Mouse (Mus musculus) gastrocnemius, postnatal 36 days (tissue): Measurements from ENCODE around the gene Suz12. TPM values are rescaled to one million over a fixed set of nuclear protein-coding genes. Genes with fewer than 3 reads are reported as not detected.
"Not testable (repeated sequence)": the region's sequence is repeated elsewhere in the genome, so short reads cannot be mapped to it uniquely, and the experiment has no call there.

Experiments used
- DNase-seq, 2 experiments: peaks; one replicate each; pipeline ENCODE4 v3.0.0; 2022
- intact Hi-C: fragments of 180-260 bp; cut with DNase I; formaldehyde crosslinking; loops from one replicate; pipeline ENCODE4 v1.15.1; 2025
- long read RNA-seq, 2 experiments: library from polyadenylated mRNA; stranded (forward); transcript quantifications; one replicate each; pipeline ENCODE4 v2.0.0; 2021
- total RNA-seq, 2 experiments: library from RNA; stranded (reverse); gene quantifications; 2 replicates each; pipeline ENCODE4 v1.2.3; 2021

Suz12 gene
- 10 to 100 TPM; 14.2 to 20.6 TPM for total RNA-seq
- long read RNA-seq, experiment 1, full-length matches to known transcripts = 2 of 3 reads
- long read RNA-seq, experiment 1, partial matches to known transcripts = 0 of 3 reads
- long read RNA-seq, experiment 1, other reads (novel, unspliced or antisense) = 1 of 3 reads
- long read RNA-seq, experiment 2, full-length matches to known transcripts = 3 of 4 reads
- long read RNA-seq, experiment 2, partial matches to known transcripts = 0 of 4 reads
- long read RNA-seq, experiment 2, other reads (novel, unspliced or antisense) = 1 of 4 reads

DNA sequence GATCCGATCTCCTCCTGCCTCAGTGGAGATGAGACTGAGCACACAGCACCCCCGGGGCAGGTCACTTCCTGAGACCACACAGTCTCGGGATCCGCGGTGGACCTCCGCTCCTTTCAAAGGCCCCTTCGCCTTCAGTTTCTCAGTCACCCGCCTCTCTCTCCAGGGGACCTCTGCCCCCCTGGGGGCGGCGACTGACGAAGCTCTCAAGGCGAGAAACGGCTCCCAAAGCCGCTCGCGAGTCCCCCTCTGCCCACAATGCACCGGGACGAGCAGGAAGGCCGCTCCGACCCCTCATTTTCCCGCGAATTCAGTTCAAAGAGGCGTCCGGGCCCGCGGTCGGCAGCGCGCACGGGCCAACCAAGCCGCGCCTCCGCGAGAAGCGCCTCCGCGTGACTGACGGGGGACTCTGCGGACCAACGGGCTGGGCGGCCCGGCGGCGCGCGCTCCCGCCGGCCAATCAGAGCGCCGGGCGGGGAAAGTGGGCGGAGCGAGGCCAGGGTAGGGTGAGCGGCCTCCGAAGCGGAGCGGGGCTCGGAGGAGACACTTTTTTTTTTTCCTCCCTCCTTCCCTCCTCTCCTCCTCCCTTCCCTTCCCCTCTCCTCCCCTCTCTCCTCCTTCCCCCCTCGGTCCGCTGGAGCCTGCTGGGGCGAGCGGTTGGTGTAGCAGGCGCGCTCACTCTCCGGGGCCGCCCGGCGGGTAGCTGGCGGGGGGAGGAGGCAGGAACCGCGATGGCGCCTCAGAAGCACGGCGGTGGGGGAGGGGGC lies at the start of gene Suz12:
Suz12 (plus strand) TSS at position 515 of the 764 bp plus-strand sequence.
- peak; percentile 85 to 92 for DNase-seq
- intact Hi-C loops = no loop called here

DNA sequence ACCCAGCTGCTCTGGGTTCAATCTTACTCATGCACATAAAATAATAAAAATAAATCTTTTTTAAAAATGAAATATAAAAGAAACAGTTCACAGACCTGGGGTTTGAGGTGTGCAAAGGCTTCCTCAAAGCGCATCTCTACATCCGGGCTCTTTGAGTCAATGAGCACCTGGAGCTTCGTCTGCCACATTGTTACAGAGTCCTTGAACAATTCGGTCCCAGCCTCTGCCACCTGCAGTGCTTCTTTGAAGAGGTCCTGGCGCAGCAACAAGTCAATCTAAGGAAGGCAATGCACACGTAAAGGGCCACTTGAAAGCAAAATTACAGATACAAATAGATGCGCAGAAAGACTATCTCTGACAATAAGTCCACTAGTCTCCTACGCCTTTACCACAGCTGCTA lies 49.8 kb upstream of the Suz12 start:
- intact Hi-C loops = no loop called here
- DNase-seq = no peak

DNA sequence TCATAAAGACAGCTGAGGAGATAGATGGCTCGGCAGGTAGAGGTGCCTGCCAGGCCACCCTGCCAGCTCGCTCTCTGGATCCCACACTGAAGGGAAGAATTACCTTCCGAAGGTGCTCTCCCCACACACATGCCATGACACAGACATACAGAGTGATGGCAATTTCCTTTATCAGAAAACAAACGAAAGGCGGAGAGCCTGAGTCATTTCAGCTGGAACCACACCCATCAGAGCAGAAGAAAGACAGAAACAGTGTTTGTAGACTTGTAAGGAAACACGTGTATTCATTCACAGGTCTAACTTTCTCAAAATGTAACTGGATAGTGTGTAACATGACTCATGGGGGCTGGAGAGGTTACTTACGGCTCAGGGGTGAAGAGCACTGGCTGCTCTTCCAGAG lies 49.3 kb upstream of the Suz12 start:
- DNase-seq = no peak
- intact Hi-C loops = no loop called here

DNA sequence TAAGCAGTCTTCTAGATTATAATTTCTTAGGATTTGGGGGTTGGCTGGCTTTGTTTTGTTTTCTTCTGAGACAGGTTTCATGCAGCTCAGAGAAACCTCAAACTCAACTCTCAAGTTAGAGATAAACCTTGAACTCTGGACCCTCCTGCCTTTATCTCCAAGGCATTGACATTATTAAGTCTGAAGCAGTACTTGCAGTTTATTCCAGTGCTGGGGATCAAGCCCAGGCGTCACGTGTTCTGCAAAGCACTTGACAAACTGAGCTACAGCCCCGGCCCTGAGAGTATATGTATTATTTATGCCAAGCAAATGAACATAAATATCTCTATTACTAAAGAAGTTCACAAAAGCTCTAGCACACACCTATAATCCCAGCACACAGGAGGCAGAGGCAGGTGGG lies 45.6 kb upstream of the Suz12 start:
- no peak for DNase-seq
- intact Hi-C loops = no loop called here

DNA sequence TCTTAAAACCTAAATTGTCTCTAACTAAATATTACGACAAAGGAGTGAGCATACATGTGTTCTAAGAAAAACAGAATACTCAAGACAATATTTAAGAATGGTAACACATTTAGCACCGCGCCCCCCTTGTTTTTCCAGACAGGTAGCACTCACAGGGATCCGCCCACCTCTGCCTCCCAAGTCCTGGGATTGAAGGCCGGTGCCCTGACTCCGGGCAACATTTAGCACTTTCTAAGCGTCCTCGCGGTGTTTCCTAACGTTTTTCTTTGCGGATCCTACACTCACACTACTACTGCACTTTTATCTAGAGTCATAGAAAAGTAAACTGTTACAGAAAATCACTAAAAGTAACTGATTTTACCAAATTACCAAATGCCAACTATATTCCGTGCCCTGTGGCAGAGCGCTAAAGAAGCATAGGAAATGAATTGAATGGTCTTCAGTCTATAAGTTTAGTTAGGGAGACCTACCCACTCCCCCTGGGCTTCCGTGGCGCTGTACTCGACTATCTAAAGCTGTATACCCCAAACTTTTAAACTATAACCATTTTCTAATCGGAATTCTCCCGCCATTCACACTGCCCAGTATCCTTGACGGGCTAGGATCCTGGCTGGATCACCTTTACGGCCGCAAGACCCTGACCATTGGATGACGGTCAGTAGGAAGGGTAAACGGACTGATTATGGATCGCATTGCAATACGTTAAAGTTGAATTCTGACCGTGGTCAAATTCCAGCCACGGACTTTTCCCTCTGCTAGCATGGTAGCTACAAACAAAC lies 31.4 kb upstream of the Suz12 start:
- intact Hi-C loops = loop anchor here (5.0 kb wide), 2 partner anchors 254 to 274 kb away; no protein-coding TSS in a partner anchor
- DNase-seq = no peak

DNA sequence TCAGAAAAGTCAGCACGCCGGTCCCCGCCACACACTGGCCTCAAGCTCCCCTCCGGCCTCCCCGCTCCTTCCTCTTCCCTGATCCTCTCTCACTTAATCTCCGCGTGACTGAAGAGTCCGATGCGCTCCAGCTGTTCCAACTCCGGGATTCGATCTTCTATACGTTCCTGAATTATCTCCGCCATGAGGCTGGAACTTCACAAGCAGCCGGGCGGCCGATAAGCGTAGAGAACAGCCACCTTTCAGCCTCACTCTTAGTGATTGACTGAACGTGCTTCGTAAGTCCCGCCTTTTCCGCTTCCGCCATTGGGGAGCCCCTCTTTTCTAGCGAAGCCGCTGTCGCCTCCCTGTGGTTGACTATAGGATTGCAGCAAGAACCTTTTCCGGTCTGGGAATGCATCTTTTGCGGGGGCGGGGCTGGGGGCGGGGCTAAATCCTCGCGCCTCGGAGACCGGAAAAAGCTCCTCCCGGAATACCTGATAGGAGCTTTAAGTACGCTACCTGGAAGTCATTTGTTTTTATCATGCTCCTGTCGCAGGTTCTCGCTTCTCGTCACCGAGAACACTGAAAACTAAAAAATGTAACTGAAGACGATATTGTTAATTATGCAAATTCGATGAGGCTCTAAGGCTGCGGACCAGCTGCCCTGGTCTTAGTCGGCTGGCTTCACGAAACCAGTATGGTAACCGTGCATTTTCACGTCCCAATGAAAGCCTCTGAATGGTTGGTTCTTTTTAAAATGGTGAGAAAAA lies 30.6 kb upstream of the Suz12 start, which contains the start of gene Utp6:
Utp6 (minus strand) TSS at position 266 of the 752 bp plus-strand sequence.
- intact Hi-C loops = loop anchor here (5.0 kb wide), 2 partner anchors 255 to 275 kb away; no protein-coding TSS in a partner anchor
- DNase-seq = peak; percentile 96 to 99

DNA sequence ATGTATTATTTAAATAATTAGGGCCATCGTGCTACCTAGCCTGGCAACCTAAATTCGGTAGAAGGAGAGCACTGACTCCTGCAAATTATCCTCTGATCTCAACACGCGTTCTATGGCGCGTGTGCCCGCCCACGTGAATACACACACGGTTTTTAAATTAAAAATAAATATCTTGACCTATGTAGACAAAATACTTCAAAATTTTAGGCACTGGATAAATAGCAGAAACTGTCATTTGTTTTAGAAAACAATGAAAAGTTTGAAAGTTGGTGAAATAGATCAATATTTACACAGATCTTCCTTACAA lies 30.1 kb upstream of the Suz12 start:
- intact Hi-C loops = loop anchor here (5.0 kb wide), 2 partner anchors 256 to 276 kb away; no protein-coding TSS in a partner anchor
- no peak for DNase-seq

DNA sequence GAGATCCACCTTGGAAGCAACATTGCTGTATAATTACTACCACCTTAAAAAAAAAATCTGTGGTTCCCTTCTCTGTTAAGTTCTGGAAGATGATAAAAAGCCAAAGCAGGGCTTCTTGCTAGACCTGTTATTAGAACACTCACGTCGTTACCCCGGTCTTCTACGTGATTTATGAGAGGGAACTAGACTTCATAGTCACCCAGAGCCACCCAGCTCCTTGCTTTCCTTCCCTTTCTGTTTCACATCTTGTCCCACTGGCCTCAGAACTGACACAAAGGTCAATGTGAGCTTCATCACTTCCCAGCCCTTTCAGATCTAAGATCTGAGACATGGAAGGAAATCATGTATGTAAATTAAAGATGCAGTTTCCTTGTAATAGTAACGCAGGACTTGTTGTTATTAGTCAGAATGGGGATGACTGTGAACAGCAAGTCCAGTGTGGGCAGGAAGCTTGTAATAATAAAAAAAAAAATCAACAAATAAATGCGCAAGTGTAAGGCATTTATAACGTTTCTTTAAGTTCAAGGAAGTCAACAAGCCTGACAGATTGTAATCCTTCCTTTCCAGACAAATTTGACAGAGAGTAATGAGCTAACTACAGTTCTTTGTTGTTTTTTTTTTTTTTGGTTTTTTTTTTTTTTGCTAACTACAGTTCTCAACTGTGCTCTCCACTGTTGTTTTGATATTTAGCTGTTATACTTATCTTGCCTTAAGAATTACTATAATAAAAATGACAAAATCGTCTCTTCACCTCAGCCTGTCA lies 29.5 kb upstream of the Suz12 start:
- intact Hi-C loops = loop anchor here (5.0 kb wide), 2 partner anchors 256 to 276 kb away; no protein-coding TSS in a partner anchor
- DNase-seq = no peak

DNA sequence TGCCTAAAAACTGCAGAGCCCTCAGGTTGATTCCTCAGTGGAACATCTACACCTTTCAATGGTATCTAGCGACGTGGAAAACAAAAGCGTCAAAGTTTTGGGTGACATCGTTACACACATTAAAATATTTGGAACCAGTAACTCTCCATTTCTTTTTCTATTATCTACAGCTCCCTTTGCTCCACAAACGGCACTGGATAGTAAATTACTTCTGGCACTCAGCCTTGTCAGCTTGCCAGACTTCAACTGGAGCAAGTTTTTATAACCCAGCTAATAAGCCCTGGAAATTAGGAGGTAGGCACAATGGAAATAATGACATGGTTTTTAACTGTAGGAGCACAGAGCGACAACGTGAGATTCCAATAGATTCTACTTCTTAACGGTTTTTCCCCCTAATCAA lies 27.0 kb upstream of the Suz12 start:
- intact Hi-C loops = no loop called here
- DNase-seq = peak in 1 of 2 experiments; percentile 7

DNA sequence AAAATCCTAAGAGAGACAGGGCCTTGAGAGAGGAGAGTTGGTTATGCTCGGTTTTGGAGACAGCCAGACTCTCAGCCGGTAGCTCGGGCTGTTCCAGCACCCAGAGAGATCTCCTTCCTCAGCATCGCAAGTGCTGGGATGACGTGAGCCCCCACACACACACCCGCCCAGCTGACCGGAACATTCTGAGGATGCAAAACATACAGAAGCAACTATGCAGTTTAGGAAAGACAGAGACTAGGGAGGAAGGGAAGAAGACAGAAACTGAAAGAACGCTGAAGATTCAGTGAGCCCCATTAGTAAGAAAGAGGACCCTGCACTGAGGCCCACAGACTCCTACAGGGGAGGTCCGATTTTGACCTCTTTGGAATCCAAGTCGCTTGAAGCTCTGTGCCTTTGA lies 25.2 kb upstream of the Suz12 start:
- DNase-seq = no peak
- intact Hi-C loops = no loop called here

DNA sequence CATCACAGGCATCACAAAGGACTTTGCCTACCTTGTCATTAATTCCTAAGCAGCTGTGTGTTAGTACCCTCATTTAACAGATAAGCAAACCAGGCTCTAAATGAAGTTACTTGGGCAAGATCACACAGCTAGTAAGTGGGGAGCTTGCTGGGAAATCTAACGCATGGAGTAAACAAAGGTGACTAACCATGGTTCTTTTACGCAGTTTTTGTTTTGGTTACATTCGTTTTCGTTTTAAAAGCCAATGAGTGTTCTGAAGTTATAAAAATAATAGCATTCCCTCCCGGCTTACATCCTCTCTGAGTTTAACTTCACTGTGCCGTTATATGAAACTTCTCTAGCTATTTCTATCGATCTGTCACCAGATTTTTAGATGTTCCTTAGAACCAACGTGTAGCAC lies 19.8 kb upstream of the Suz12 start:
- intact Hi-C loops = no loop called here
- DNase-seq = no peak

DNA sequence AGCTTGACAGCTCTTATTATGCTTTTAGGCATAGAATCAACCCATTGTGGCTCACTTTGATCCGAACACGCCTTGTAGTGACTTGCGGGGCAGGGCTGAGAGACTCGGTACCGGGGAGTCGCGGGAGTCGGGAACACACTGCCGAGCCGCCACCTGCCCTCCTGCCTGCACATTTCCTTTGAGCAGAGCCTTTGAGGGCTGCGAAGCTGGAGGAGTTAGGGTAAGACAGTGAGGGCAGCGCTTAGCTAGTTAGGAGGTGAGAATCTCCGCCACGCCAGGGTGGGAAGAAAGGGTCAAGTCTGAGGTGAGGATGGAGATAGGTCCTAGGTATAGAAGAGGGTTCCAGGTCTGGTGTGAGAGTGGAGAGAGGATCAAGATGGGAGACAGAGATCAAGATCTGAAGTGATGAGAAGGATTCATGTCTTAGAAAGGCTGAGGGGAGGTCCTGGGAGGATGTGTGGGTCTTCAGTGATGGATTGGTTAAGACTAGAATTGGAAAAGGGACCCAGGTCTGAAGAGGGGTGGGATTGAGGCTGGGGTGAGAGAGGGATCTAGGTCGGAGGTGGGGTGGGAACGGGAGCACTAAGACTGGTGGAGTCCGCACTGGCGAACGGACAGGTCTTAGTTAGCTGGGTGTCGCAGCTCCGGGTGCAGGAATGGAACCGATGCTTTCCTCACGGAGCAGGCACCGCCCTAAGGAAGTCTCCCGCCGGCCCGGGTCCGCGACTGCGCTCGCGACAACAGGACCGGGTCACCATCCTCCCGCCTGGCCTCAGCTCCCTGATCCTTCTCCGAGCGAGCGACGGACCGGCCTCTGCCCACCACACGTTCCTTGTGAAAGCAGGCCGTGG lies 19.1 kb upstream of the Suz12 start:
- peak in 1 of 2 experiments; percentile 17 for DNase-seq

DNA sequence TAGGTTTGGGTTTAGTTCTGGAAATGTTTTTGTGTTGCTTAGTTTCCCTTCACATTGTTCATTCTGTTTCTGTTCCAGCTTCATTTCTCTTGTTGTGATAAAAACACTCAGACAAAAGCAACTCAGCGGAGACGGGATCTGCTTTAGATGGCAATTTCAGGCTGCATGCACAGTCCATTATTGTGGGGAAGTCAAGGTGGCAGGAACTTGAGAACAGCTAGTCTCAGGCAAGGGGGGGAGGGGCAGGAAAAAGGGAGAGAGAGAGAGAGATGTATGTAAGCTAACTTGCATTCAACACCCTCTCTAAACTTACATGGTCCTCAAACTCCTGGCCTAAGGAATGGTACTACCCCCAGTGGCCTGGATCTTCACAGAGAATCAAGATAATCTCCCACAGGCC lies 17.5 kb upstream of the Suz12 start:
- DNase-seq = no peak
- intact Hi-C loops = no loop called here

More for the DNA sequence above, 19.1 kb upstream of the Suz12 start:
- intact Hi-C loops = no loop called here

DNA sequence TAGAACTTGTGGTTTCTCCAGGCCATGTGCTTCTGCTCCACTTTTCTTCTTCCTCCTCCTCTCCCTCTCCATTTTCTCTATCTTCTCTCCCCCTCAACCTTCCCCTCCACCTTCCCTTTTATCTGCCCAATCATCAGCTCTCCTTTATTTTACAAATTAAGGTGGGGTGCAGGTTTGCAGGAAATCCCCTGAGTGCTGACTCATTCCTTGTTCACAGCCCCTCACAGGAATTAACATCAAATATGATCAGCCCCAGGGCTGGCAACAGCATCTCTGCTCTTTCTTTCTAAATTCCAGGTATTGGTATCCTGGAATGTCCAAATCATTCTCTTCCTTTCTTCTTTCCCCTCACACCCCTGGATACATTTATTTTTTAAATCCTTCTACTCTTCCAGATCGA lies 16.7 kb upstream of the Suz12 start:
- DNase-seq = no peak
- intact Hi-C loops = no loop called here

DNA sequence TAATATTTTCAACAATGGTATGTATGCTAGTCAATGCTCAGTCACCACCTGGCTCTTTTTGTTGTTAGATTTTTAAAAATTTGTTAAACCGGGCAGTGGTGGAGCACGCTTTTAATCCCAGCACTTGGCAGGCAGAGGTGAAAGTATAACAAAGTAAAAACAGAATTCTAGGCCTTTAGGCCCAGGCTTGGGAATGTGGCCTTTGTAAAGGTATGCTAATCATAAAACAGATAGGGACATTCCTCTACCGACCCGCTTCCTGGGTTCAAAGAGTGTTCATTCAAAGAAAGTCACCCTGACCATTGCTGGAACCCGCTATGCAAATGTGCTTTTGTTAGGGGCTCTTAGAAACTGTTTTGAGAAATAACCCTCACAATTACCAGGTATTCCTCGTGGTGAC lies 16.3 kb upstream of the Suz12 start:
- DNase-seq, intact Hi-C loops: not testable (repeated sequence)

DNA sequence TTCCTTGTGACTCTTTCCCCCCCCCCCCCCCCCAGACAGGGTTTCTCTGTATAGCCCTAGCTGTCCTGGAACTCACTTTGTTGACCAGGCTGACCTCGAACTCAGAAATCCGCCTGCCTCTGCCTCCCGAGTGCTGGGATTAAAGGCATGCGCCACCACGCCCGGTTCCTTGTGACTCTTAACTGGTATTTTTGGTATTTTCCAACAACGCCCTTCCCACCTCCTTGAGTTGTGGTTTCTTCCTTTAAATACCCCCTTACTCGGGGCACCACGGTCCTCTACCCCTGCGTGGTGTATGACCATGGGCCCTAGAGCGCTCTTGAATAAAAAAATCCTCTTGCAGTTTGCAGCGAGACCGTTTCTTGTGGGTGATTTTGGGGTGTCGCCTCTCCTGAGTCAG lies 15.8 kb upstream of the Suz12 start:
- DNase-seq, intact Hi-C loops: not testable (repeated sequence)

DNA sequence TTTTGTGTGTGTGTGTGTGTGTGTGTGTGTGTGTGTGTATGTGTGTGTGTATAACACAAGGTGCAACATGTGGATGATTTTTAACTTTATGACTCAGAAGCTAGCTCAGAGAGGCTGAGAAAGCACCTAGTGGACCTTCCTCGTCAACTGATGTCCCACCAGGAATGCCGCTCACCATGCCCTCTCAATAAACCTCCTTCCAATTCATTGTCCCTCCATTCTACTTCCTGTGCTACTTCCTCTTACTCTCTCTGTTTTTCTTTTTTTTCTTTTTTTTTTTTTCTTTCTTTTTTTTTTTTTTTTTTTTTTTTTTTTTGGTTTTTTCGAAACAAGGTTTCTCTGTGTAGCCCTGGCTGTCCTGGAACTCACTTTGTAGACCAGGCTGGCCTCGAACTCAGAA lies 15.2 kb upstream of the Suz12 start:
- DNase-seq, intact Hi-C loops: not testable (repeated sequence)

DNA sequence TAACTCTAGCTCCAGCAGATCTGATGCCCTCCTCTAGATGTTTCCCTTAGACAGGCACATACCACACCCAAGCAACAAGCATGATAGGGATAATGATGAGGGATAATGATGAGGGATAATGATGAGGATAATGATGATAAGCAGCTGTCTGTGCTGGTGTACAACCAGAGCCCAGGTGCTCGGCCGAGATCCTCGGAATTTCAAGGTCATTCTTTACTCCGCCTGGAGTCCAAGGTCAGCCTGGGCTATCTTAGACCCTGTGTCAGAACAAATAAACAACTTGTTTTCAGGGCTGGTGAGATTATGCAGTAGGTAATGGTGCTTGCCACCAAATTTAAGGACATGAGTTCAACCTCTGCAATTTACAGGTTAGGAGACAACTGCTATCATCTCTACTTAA lies 6.0 kb upstream of the Suz12 start:
- intact Hi-C loops = no loop called here
- DNase-seq = no peak

DNA sequence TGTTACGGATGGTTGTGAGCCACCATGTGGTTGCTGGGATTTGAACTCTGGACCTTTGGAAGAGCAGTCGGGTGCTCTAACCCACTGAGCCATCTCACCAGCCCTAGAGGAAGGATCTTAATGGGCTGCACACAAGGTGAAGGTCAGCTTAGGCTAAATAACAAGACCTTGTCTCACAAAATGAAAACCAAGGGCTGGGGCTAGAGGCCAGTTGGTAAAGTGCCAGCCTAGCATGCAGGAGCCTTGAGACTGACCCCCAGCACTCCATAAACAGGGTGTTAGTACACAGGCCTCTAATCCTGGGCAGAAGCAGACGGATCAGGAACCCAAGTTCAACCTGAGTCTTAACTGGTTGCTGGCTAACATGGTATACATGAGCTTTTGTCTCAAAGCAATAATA lies 5.0 kb upstream of the Suz12 start:
- intact Hi-C loops = no loop called here
- DNase-seq = no peak
